Mouse (Mus musculus) v-Abl transformed pro-B cells (cell line): ENCODE results near the gene Gm6592.
"Not testable (repeated sequence)": the region's sequence is repeated elsewhere in the genome, so short reads cannot be mapped to it uniquely, and the experiment has no call there.

ENCODE experiments used
- in situ Hi-C, 2 experiments: fragments of 400-800 bp; cut with MboI; formaldehyde crosslinking; loops; one replicate each; pipeline ENCODE4 v1.15.1; 2025; ENCODE audit not compliant: unreplicated experiment in 2 of 2

The Gm6592 gene

GRCm38 (mm10) chrX:8843694-8844093 lies at the start of gene Gm6592:
TSS of gene Gm6592 (plus strand) at chrX:8843994.
- in situ Hi-C loops, result no loop called here

- in situ Hi-C loops, result not testable (repeated sequence)
These were observed 40.4 kb upstream of the Gm6592 start, which contains the start of gene Ssxb5 for GRCm38 (mm10) chrX:8803391-8803790. TSS of gene Ssxb5 (plus strand) at chrX:8803691.

GRCm38 (mm10) chrX:8832043-8832442 lies 11.8 kb upstream of the Gm6592 start:
- in situ Hi-C loops, result no loop called here

GRCm38 (mm10) chrX:8852486-8852885 lies 8.7 kb downstream of the Gm6592 start:
- in situ Hi-C loops, result no loop called here

GRCm38 (mm10) chrX:8864331-8864730 lies 20.5 kb downstream of the Gm6592 start:
- in situ Hi-C loops, result not testable (repeated sequence)

- in situ Hi-C loops, result not testable (repeated sequence)
These were observed 30.2 kb downstream of the Gm6592 start, which contains the start of gene Gm5751 for GRCm38 (mm10) chrX:8873953-8874352. TSS of gene Gm5751 (plus strand) at chrX:8874253.

- in situ Hi-C loops, result loop anchor here in 1 of 2 experiments (25.0 kb wide), 1 partner anchor 97 kb away; no protein-coding TSS in a partner anchor
These were observed 40.5 kb downstream of the Gm6592 start for GRCm38 (mm10) chrX:8884336-8884735.

- in situ Hi-C loops, result loop anchor here in 1 of 2 experiments (25.0 kb wide), 1 partner anchor 105 kb away; no protein-coding TSS in a partner anchor
These were observed 48.2 kb downstream of the Gm6592 start for GRCm38 (mm10) chrX:8891975-8892342.

- in situ Hi-C loops, result loop anchor here in 1 of 2 experiments (25.0 kb wide), 1 partner anchor 105 kb away; no protein-coding TSS in a partner anchor
These were observed 48.8 kb downstream of the Gm6592 start, which contains the start of gene B630019K06Rik for GRCm38 (mm10) chrX:8892343-8893155. TSS of gene B630019K06Rik (plus strand) at chrX:8892382.

GRCm38 (mm10) chrX:8893182-8893651 lies 49.4 kb downstream of the Gm6592 start:
- in situ Hi-C loops, result loop anchor here in 1 of 2 experiments (25.0 kb wide), 1 partner anchor 106 kb away; no protein-coding TSS in a partner anchor
